Mouse (Mus musculus) spleen, postnatal 0 days (tissue): ENCODE results near the gene Anxa5. TPM values are rescaled to one million over a fixed set of nuclear protein-coding genes. Genes with fewer than 3 reads are reported as not detected.

Source experiments
- polyA plus RNA-seq: library from polyadenylated mRNA; unstranded; fragments of >200 nt; fragmentation: Nextera tagmentation; extraction: Ambion mirVana; gene quantifications from 2 replicates; pipeline ENCODE4 v1.2.1, GENCODE M21; 2015

Anxa5 gene
- 81.8 and 108 TPM in 2 replicates for polyA plus RNA-seq

GRCm38 (mm10) chr3:36475532-36476087, at the start of gene Anxa5, which contains the start of gene 1810062G17Rik:
Anxa5 (minus strand) TSS chr3:36475894.
1810062G17Rik (plus strand) TSS chr3:36475937.

GRCm38 (mm10) chr3:36521073-36522060, 45.7 kb upstream of the Anxa5 start, which contains the start of gene Gm11549:
Gm11549 (minus strand) TSS chr3:36521813.

Other genes with a start within 250 kb of the Anxa5 start
- gene 1810062G17Rik, start within 50 bp of the Anxa5 start, polyA plus RNA-seq: 1.1 and 1.5 TPM in 2 replicates
- 0.05 and 0.10 TPM in 2 replicates for gene Gm11549, start 45.9 kb upstream of the Anxa5 start, polyA plus RNA-seq
- 42.1 and 46.9 TPM in 2 replicates for gene Exosc9, start 76.7 kb upstream of the Anxa5 start, polyA plus RNA-seq
- 210 and 239 TPM in 2 replicates for gene Ccna2, start 96.3 kb upstream of the Anxa5 start, polyA plus RNA-seq
- gene Bbs7, start 137.6 kb upstream of the Anxa5 start, polyA plus RNA-seq: 8.7 and 9.1 TPM in 2 replicates
- 1.5 and 1.9 TPM in 2 replicates for gene Trpc3, start 214.3 kb upstream of the Anxa5 start, polyA plus RNA-seq